Mouse (Mus musculus): ENCODE results near the gene Gm43951. TPM values are rescaled to one million over a fixed set of nuclear protein-coding genes. Genes with fewer than 3 reads are reported as not detected.

Gene Gm43951
- polyA plus RNA-seq, 1 experiment from 2014 or later: 1.5 TPM

DNA sequence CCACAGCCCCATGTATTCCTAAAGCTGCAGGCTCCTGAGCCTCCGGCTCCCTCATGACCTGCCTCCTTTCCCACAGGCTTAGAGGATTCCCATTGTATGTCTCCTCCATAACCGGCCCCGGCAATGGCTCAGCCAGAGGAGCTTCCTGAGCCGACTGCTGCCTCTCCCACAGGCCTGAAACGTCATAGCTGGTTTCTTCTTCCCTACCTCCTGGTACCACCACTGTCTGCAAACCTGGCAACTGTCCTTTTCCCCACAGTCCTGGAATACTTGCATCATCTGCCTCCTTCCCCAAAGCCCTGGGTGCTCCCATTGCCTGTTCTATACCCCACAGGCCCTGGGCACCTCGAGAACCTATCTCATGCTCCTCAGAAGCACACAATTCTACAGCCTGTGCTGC, 1.4 kb downstream of the Gm43951 start:
- CTCF ChIA-PET: interaction anchor here (0.6 to 2.2 kb wide), 4 partner anchors 14 to 153 kb away, joined by 3 to 9 read pairs (median 3); no protein-coding TSS in a partner anchor
- H3K27me3 ChIP-seq: no peaks in the 10 kb centered on the region
- ATAC-seq: no peak
- in situ Hi-C loops (cut with MboI; ENCODE audit: low pct_unique_long_range_greater_than_20kb): loop anchor here (5.0 kb wide), 1 partner anchor 153 kb away; no protein-coding TSS in a partner anchor
- DNase-seq (ENCODE audit: low read depth, low spot score): no peak
- POLR2A ChIA-PET: interaction anchor here (0.6 to 0.8 kb wide), 2 partner anchors 17 to 59 kb away, joined by 4 read pairs; no protein-coding TSS in a partner anchor
- no peak for TF ChIP-seq CTCF (IDR thresholded peaks at IDR 0.05)

DNA sequence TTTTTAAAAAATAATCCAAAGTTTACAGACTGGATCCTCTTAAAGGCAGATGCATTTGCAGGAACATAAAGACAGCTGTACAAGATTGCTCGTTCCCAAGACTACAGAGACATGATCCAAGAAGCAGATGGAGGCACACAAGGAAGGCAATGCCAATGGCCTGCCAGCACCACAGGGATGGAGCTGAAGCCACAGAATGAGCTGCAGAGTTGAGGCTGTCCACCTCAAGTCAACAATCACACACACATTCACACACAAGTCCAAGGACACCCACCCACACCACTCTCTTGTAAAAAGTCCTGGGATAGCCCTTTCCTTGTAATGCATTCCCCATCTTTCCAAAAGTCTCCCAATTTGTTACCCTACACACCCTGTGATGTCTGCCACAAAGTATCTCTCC, 3.2 kb downstream of the Gm43951 start:
- ChIA-PET CTCF (interaction anchor here (3.5 kb wide), 1 partner anchor 16 kb away, joined by 9 read pairs; no protein-coding TSS in a partner anchor), POLR2A (no interaction called here)
- no peaks in the 10 kb centered on the region for H3K27me3 ChIP-seq
- ATAC-seq: no peak
- no peak for DNase-seq (ENCODE audit: low read depth, low spot score)
- no peak for TF ChIP-seq CTCF (IDR thresholded peaks at IDR 0.05)
- in situ Hi-C loops (cut with MboI; ENCODE audit: low pct_unique_long_range_greater_than_20kb): no loop called here

DNA sequence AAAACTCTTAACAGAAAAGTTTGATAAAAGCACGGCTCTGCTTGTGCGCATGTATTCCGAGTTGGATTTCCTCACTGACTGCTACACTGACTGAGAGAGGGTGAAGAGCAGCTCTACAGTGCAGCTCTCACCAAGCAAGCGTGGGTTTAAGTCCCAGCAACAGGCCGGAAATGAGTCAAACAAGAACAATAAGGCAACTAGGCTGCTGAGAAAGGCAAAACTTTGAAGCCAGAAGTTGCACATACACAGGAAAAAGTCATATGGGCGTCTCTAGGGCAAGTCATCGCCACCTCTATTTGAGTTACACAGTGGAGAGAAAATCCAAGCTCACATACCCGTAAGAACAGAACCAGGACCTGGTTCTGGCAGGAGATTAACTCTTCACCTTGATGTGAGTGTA, 10.1 kb downstream of the Gm43951 start:
- no peaks in the 10 kb centered on the region for H3K27me3 ChIP-seq
- ATAC-seq: no peak
- CTCF ChIA-PET: interaction anchor here (1.1 kb wide), 1 partner anchor 10 kb away, joined by 3 read pairs; no protein-coding TSS in a partner anchor
- DNase-seq (ENCODE audit: low read depth, low spot score): no peak
- POLR2A ChIA-PET: no interaction called here
- in situ Hi-C loops (cut with MboI; ENCODE audit: low pct_unique_long_range_greater_than_20kb): no loop called here
- TF ChIP-seq CTCF (IDR thresholded peaks at IDR 0.05): no peak

DNA sequence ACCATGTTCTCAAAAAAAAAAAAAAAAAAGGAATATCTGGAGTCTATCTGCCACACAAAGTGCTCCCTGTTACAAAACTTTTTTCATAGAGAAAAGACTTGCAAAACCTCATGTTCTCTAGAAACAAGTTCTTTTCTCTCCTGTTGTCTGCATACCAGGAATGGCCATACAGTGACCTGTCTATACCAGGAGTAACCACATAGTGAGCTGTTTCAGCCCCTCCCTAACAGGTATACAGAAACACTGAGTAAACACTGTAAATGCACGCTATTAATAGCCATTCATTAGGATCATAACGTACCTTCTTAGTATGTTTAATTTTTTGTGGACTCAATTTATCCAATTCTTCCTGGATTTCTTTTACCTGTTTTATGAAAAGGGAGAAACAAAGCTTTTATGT, 12.4 kb downstream of the Gm43951 start:
- DNase-seq (ENCODE audit: low read depth, low spot score): no peak
- ChIA-PET POLR2A (interaction anchor here (1.2 kb wide), 1 partner anchor 13 kb away, joined by 3 read pairs; the partner anchor contains the start of genes 4933427D14Rik, Gm43951 and Txndc17), CTCF (no interaction called here)
- no peak for TF ChIP-seq CTCF (IDR thresholded peaks at IDR 0.05)
- no peaks in the 10 kb centered on the region for H3K27me3 ChIP-seq
- no peak for ATAC-seq
- in situ Hi-C loops (cut with MboI; ENCODE audit: low pct_unique_long_range_greater_than_20kb): no loop called here

DNA sequence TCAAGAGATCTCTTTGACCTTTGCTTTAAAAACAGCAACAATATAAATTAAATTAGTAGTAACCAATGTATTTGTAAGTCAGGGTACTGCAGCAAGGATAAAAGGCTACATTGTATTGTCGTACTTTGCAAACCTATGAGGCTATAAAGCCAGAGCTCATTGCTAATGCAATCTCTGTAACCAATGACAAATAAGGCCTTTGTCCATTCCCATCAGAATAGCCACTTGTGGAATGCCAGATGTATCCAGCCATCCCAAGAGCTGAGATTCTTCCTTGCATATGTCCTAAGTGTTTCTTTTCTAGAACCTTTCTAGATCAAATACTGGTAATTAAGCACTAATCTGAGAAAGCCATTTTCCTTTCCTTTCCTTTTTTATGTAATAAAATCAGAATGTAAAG, 15.8 kb downstream of the Gm43951 start:
- no peak for ATAC-seq
- ChIA-PET CTCF (interaction anchor here (0.8 kb wide), 1 partner anchor 17 kb away, joined by 3 read pairs; no protein-coding TSS in a partner anchor), POLR2A (no interaction called here)
- DNase-seq (ENCODE audit: low read depth, low spot score): no peak
- H3K27me3 ChIP-seq: no peaks in the 10 kb centered on the region
- TF ChIP-seq CTCF (IDR thresholded peaks at IDR 0.05): no peak
- in situ Hi-C loops (cut with MboI; ENCODE audit: low pct_unique_long_range_greater_than_20kb): no loop called here

DNA sequence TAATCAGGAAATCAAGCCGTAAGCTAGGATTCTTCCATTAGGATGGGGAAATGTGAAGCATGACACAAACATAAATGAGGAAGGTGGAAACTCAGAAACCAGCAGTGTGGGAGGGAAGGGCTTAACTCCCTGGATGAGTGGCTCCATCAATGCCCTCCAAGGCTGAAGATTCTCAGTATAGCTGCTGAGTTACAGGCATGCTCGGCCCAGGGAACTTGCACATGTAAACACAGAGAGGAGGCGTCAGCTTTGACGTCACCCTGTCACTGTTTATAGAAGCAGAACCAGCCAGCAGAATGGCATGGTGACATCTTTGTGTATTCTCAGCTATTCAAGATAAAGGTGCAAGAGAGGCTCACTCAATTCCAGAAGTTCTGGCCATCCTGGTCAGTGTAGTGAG, 22.4 kb downstream of the Gm43951 start:
- no peak for DNase-seq (ENCODE audit: low read depth, low spot score)
- ChIA-PET CTCF (interaction anchor here (1.1 to 1.4 kb wide), 2 partner anchors 22 to 26 kb away, joined by 3 read pairs; partner anchors contain the start of genes 4933427D14Rik and Gm43951), POLR2A (no interaction called here)
- in situ Hi-C loops (cut with MboI; ENCODE audit: low pct_unique_long_range_greater_than_20kb): no loop called here
- TF ChIP-seq CTCF (IDR thresholded peaks at IDR 0.05): no peak
- no peaks in the 10 kb centered on the region for H3K27me3 ChIP-seq
- no peak for ATAC-seq

DNA sequence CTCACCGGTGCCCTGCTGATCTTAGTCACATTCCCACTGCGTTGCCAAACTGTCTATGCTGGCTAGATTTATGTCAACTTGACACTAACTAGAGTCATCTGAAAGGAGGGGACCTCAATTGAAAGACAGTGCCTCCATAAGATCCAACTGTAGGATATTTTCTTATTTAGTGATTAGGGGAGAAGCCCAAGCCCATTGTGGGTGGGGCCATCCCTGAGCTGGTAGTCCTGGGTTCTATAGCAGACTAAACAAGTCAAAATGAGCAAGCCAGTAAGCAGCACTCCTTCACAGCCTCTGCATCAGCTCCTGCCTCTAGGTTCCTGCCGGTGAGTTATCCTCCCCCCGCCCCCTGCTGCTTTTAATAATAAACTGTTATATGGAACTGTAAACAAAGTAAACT, 25.5 kb downstream of the Gm43951 start:
- ChIA-PET CTCF (interaction anchor here (0.6 to 1.4 kb wide), 3 partner anchors 8 to 21 kb away, joined by 3 read pairs; no protein-coding TSS in a partner anchor), POLR2A (no interaction called here)
- no peak for ATAC-seq
- no peak for TF ChIP-seq CTCF (IDR thresholded peaks at IDR 0.05)
- H3K27me3 ChIP-seq: no peaks in the 10 kb centered on the region
- in situ Hi-C loops (cut with MboI; ENCODE audit: low pct_unique_long_range_greater_than_20kb): no loop called here
- no peak for DNase-seq (ENCODE audit: low read depth, low spot score)

DNA sequence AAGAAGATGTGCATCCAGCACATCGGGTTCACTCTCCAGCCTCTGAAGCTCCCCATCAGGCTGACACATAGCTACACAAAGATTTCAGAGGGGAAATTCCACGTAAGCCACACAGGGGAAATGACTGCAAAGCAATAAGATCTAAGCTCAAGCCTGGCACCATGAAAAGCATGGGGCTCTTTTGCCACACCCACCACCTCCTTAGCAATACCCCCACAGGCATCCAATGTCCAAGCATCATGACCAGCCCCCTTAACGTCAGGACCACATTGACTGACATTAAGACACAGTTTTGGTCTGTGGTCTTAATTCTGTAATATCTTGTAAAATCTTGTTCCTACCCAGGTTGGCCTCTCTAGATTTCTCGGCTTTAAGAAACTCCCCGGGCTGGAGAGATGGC, 26.1 kb downstream of the Gm43951 start:
- CTCF ChIA-PET: interaction anchor here (0.8 to 1.8 kb wide), 3 partner anchors 8 to 21 kb away, joined by 3 to 6 read pairs (median 3); no protein-coding TSS in a partner anchor
- no peak for DNase-seq (ENCODE audit: low read depth, low spot score)
- H3K27me3 ChIP-seq: no peaks in the 10 kb centered on the region
- ATAC-seq: no peak
- no peak for TF ChIP-seq CTCF (IDR thresholded peaks at IDR 0.05)
- in situ Hi-C loops (cut with MboI; ENCODE audit: low pct_unique_long_range_greater_than_20kb): no loop called here
- POLR2A ChIA-PET: no interaction called here

DNA sequence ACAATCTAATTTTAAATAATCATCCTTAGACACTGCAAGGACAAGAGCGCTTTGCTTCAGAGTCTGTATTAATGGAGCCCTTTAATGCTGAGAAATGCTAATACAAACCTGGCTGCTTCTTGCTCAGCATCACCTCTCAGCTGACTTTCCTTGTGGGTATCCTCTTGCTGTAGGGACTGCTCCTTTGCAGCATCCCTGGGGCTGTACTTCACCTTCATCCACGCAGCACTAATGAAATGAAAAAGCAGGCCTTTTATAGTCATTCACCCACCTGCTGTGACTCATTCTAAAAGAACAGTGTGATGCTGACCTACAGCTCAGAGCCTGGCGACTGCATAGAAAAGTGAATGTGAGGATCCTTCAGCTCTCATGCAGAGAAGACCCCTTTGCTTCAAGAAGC, 30.1 kb downstream of the Gm43951 start:
- TF ChIP-seq CTCF (IDR thresholded peaks at IDR 0.05): no peak
- CTCF ChIA-PET: no interaction called here
- DNase-seq (ENCODE audit: low read depth, low spot score): no peak
- ATAC-seq: no peak
- POLR2A ChIA-PET: no interaction called here
- in situ Hi-C loops (cut with MboI; ENCODE audit: low pct_unique_long_range_greater_than_20kb): no loop called here
- H3K27me3 ChIP-seq: no peaks in the 10 kb centered on the region

DNA sequence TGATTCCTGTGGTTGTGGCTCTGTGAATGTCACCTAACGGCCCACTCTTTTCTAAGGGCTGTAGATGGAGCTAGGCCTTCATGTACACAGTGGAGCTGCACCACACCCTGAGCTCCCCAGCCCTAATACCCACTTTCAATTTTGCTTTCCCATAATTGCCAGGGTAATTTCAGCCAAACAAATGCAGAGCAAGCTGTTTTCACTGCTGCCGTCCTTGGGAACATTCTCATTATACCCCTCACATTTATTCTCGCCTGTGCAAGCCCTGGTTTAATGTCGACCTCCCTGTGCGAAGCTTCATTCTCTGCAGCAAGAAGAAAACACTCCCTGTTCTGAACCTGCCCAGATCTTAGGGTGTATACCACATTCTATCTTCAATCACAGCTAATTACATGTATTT, 30.7 kb downstream of the Gm43951 start:
- in situ Hi-C loops (cut with MboI; ENCODE audit: low pct_unique_long_range_greater_than_20kb): no loop called here
- POLR2A ChIA-PET: interaction anchor here (1.2 kb wide), 1 partner anchor 10 kb away, joined by 4 read pairs; no protein-coding TSS in a partner anchor
- DNase-seq (ENCODE audit: low read depth, low spot score) (no peak), ATAC-seq (no peak)
- H3K27me3 ChIP-seq: no peaks in the 10 kb centered on the region
- no peak for TF ChIP-seq CTCF (IDR thresholded peaks at IDR 0.05)
- CTCF ChIA-PET: no interaction called here

DNA sequence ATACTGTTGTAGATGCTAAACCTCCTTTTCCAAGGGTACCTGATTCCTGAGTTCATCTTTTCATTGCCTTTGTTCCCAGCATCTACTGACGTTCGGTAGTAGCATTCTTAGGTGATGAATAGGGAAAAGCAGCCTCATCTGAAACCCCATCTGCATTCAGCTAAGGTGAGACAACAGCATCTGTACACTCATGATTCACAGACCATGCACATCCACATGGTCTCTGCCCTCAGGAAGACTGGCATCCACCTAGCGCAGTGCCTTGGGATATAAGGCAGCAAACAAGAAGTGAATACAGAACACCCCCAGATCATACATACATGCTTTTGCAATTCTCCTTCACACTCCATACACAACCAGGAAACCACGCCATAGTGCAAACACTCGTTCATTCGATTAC, 31.9 kb downstream of the Gm43951 start:
- CTCF ChIA-PET: interaction anchor here (1.6 kb wide), 1 partner anchor 11 kb away, joined by 5 read pairs; no protein-coding TSS in a partner anchor

More for the DNA sequence above, 31.9 kb downstream of the Gm43951 start:
- POLR2A ChIA-PET: no interaction called here
- ATAC-seq (no peak), DNase-seq (ENCODE audit: low read depth, low spot score) (no peak)
- H3K27me3 ChIP-seq: no peaks in the 10 kb centered on the region
- no peak for TF ChIP-seq CTCF (IDR thresholded peaks at IDR 0.05)
- in situ Hi-C loops (cut with MboI; ENCODE audit: low pct_unique_long_range_greater_than_20kb): no loop called here

All from Patski (cell line).